Mouse (Mus musculus): Measurements from ENCODE around the gene Tspan11. TPM values are rescaled to one million over a fixed set of nuclear protein-coding genes. Genes with fewer than 3 reads are reported as not detected.
A peak's percentile ranks its signal among the peaks of the same experiment; 100 is the strongest.

The Tspan11 gene
- polyA plus RNA-seq, 1 experiment from 2014 or later, result 0.41 TPM

DNA sequence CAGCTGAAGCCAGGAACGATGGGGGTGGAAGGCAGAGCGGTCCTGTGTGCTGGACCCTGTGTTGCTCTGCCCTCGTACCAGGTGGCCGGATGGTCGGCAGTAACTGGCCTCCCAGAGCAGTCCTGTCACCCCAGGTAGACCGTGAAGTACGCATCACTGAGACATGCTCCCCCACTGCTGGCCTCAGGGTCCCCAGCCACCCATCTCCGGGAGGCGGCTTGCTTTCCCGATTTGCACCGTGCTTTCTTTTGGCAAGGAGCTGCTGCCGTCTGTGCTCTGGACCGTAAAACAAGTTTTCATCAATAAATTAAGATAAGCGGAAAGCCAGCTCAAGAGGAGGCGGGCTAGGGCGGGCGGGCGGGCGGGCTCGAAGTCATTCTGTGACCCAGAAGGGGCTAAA, 91.6 kb downstream of the Tspan11 start:
- Histone ChIP-seq H3K27me3 (ENCODE audit: control insufficient read depth, insufficient read depth, low read depth, low read length) (no peaks in the 10 kb centered on the region), H3K36me3 (ENCODE audit: control insufficient read depth, insufficient read depth) (no peaks in the 10 kb centered on the region), H3K4me1 (ENCODE audit: control insufficient read depth, low read depth, low read length) (no peaks in the 10 kb centered on the region; the same call in 1 of the 2 replicates), H3K9ac (ENCODE audit: low read depth, low read length) (no peak overlapping the region), H3K27ac (ENCODE audit: low read length) (no peak overlapping the region), H3K9me3 (replicated peaks; ENCODE audit: control insufficient read depth, low read length) (no peaks in the 10 kb centered on the region), H3K4me3 (ENCODE audit: low read depth, low read length) (no peak overlapping the region), H3K4me2 (ENCODE audit: low read depth, low read length) (no peak overlapping the region)
- ATAC-seq (ENCODE audit: low read depth), result no peak
- 81% methylated on average over 20 of the region's 20 CpGs for WGBS (ENCODE audit: insufficient replicate concordance)

DNA sequence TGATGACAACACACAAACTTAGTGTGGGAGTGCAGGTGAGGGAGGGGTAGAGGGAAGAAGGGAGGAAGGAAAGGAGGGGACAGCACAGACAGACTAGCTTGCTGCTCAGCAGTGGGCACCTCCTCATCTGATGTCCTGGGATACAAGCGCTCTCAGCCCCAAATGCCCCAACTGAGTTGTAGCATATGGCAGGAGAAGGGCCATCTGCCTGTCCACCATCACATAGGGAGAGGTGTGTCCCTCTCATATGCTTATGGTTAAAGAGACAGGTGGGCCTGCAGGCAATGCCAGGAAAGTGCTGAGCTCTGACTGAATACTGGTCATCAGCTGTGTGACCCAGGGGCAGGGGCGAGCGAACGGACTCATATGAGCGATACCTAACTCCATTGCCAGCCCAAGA, 92.4 kb downstream of the Tspan11 start:
- H3K27ac ChIP-seq (ENCODE audit: low read length), result no peak overlapping the region
- H3K9me3 ChIP-seq (replicated peaks; ENCODE audit: control insufficient read depth, low read length), result no peaks in the 10 kb centered on the region
- H3K27me3 ChIP-seq (ENCODE audit: control insufficient read depth, insufficient read depth, low read depth, low read length), result no peaks in the 10 kb centered on the region
- H3K4me1 ChIP-seq (ENCODE audit: control insufficient read depth, low read depth, low read length), result no peaks in the 10 kb centered on the region; the same call in 1 of the 2 replicates
- H3K4me2 ChIP-seq (ENCODE audit: low read depth, low read length), result no peak overlapping the region
- no peaks in the 10 kb centered on the region for H3K36me3 ChIP-seq (ENCODE audit: control insufficient read depth, insufficient read depth)
- ATAC-seq (ENCODE audit: low read depth), result no peak
- H3K4me3 ChIP-seq (ENCODE audit: low read depth, low read length), result no peak overlapping the region
- no peak overlapping the region for H3K9ac ChIP-seq (ENCODE audit: low read depth, low read length)
- WGBS (ENCODE audit: insufficient replicate concordance), result 76% methylated on average over 5 of the region's 5 CpGs

GRCm38 (mm10) chr6:127980381-127981045, 93.1 kb downstream of the Tspan11 start:
- 66% methylated on average over 11 of the region's 11 CpGs for WGBS (ENCODE audit: insufficient replicate concordance)
- no peaks in the 10 kb centered on the region for H3K9me3 ChIP-seq (replicated peaks; ENCODE audit: control insufficient read depth, low read length)
- ATAC-seq (ENCODE audit: low read depth), result no peak
- no peaks in the 10 kb centered on the region; the same call in 1 of the 2 replicates for H3K4me1 ChIP-seq (ENCODE audit: control insufficient read depth, low read depth, low read length)
- no peak overlapping the region for H3K9ac ChIP-seq (ENCODE audit: low read depth, low read length)
- H3K27me3 ChIP-seq (ENCODE audit: control insufficient read depth, insufficient read depth, low read depth, low read length), result no peaks in the 10 kb centered on the region
- H3K4me2 ChIP-seq (ENCODE audit: low read depth, low read length), result no peak overlapping the region
- H3K4me3 ChIP-seq (ENCODE audit: low read depth, low read length), result no peak overlapping the region
- no peak overlapping the region for H3K27ac ChIP-seq (ENCODE audit: low read length)
- H3K36me3 ChIP-seq (ENCODE audit: control insufficient read depth, insufficient read depth), result no peaks in the 10 kb centered on the region

- Histone ChIP-seq H3K9ac (ENCODE audit: low read depth, low read length) (no peak overlapping the region), H3K27ac (ENCODE audit: low read length) (no peak overlapping the region), H3K4me1 (ENCODE audit: control insufficient read depth, low read depth, low read length) (no peaks in the 10 kb centered on the region; the same call in 1 of the 2 replicates), H3K27me3 (ENCODE audit: control insufficient read depth, insufficient read depth, low read depth, low read length) (no peaks in the 10 kb centered on the region), H3K9me3 (replicated peaks; ENCODE audit: control insufficient read depth, low read length) (no peaks in the 10 kb centered on the region), H3K4me2 (ENCODE audit: low read depth, low read length) (no peak overlapping the region), H3K4me3 (ENCODE audit: low read depth, low read length) (no peak overlapping the region), H3K36me3 (ENCODE audit: control insufficient read depth, insufficient read depth) (no peaks in the 10 kb centered on the region)
- no peak for ATAC-seq (ENCODE audit: low read depth)
- WGBS (ENCODE audit: insufficient replicate concordance), result 55% methylated on average over 8 of the region's 8 CpGs
Observed at GRCm38 (mm10) chr6:127981176-127981575, 93.8 kb downstream of the Tspan11 start.

DNA sequence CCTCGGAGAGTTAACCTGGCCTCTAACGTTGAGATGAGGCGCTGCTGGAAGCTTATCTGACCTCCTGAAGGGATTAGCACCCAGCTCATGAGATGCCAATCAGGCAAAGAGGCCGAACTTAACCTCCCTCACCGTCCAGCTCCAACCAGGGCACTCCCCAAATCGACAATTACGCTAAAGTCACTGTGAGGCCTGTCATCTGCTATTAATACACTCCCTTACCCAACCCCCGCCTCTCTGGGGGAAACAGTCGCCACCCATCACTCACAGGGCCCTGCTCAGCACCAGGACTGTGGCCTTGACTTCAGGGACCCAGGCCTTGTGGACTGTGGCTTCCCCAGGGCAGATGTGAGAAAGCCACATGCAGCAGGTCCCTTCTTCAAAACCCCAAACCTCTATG, 99.0 kb downstream of the Tspan11 start:
- Histone ChIP-seq H3K27ac (ENCODE audit: low read length) (no peak overlapping the region), H3K9ac (ENCODE audit: low read depth, low read length) (no peak overlapping the region), H3K9me3 (replicated peaks; ENCODE audit: control insufficient read depth, low read length) (no peaks in the 10 kb centered on the region), H3K4me3 (ENCODE audit: low read depth, low read length) (no peak overlapping the region), H3K27me3 (ENCODE audit: control insufficient read depth, insufficient read depth, low read depth, low read length) (no peaks in the 10 kb centered on the region), H3K4me2 (ENCODE audit: low read depth, low read length) (no peak overlapping the region), H3K4me1 (ENCODE audit: control insufficient read depth, low read depth, low read length) (no peaks in the 10 kb centered on the region), H3K36me3 (ENCODE audit: control insufficient read depth, insufficient read depth) (no peaks in the 10 kb centered on the region)
- WGBS (ENCODE audit: insufficient replicate concordance), result 36% methylated on average over 9 of the region's 9 CpGs
- ATAC-seq (ENCODE audit: low read depth), result no peak

DNA sequence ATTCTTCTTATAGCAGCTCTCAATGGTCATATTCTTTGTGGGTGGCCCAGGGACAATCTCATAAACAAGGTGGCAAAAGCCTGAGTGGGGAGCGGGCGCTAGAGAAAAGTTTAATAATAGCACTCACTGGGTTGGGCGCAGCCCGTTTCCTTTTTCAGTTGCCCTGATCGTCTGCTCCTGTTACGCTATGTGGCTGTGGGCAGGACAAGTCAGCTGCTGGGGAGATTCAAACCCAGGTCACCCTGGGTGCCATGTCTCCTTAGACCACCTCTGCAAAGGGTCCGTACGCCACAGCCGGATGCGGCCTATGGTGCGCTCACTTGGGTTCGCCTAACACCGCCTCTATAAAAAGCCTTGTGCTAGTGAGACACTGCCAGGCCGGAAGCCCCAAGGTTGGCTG, 100.0 kb downstream of the Tspan11 start:
- ATAC-seq (ENCODE audit: low read depth), result no peak
- H3K4me1 ChIP-seq (ENCODE audit: control insufficient read depth, low read depth, low read length), result no peaks in the 10 kb centered on the region
- no peak overlapping the region for H3K9ac ChIP-seq (ENCODE audit: low read depth, low read length)
- no peaks in the 10 kb centered on the region for H3K36me3 ChIP-seq (ENCODE audit: control insufficient read depth, insufficient read depth)
- no peaks in the 10 kb centered on the region for H3K27me3 ChIP-seq (ENCODE audit: control insufficient read depth, insufficient read depth, low read depth, low read length)
- H3K27ac ChIP-seq (ENCODE audit: low read length), result no peak overlapping the region
- 85% methylated on average over 14 of the region's 14 CpGs for WGBS (ENCODE audit: insufficient replicate concordance)
- no peaks in the 10 kb centered on the region for H3K9me3 ChIP-seq (replicated peaks; ENCODE audit: control insufficient read depth, low read length)
- no peak overlapping the region for H3K4me3 ChIP-seq (ENCODE audit: low read depth, low read length)
- no peak overlapping the region for H3K4me2 ChIP-seq (ENCODE audit: low read depth, low read length)

GRCm38 (mm10) chr6:127988944-127989494, 101.6 kb downstream of the Tspan11 start:
- Histone ChIP-seq H3K9me3 (replicated peaks; ENCODE audit: control insufficient read depth, low read length) (no peaks in the 10 kb centered on the region), H3K36me3 (ENCODE audit: control insufficient read depth, insufficient read depth) (no peaks in the 10 kb centered on the region), H3K4me3 (ENCODE audit: low read depth, low read length) (no peak overlapping the region), H3K4me2 (ENCODE audit: low read depth, low read length) (no peak overlapping the region), H3K27ac (ENCODE audit: low read length) (no peak overlapping the region), H3K9ac (ENCODE audit: low read depth, low read length) (no peak overlapping the region), H3K4me1 (ENCODE audit: control insufficient read depth, low read depth, low read length) (no peaks in the 10 kb centered on the region), H3K27me3 (ENCODE audit: control insufficient read depth, insufficient read depth, low read depth, low read length) (no peaks in the 10 kb centered on the region)
- 74% methylated on average over 12 of the region's 12 CpGs for WGBS (ENCODE audit: insufficient replicate concordance)
- no peak for ATAC-seq (ENCODE audit: low read depth)

GRCm38 (mm10) chr6:127989624-127990212, 102.3 kb downstream of the Tspan11 start:
- Histone ChIP-seq H3K4me3 (ENCODE audit: low read depth, low read length) (no peak overlapping the region), H3K27me3 (ENCODE audit: control insufficient read depth, insufficient read depth, low read depth, low read length) (no peaks in the 10 kb centered on the region), H3K9me3 (replicated peaks; ENCODE audit: control insufficient read depth, low read length) (no peaks in the 10 kb centered on the region), H3K4me2 (ENCODE audit: low read depth, low read length) (no peak overlapping the region), H3K27ac (ENCODE audit: low read length) (no peak overlapping the region), H3K4me1 (ENCODE audit: control insufficient read depth, low read depth, low read length) (no peaks in the 10 kb centered on the region), H3K9ac (ENCODE audit: low read depth, low read length) (no peak overlapping the region), H3K36me3 (ENCODE audit: control insufficient read depth, insufficient read depth) (no peaks in the 10 kb centered on the region)
- 57% methylated on average over 11 of the region's 11 CpGs for WGBS (ENCODE audit: insufficient replicate concordance)
- ATAC-seq (ENCODE audit: low read depth), result no peak

GRCm38 (mm10) chr6:127991509-127992176, 104.3 kb downstream of the Tspan11 start:
- H3K9ac ChIP-seq (ENCODE audit: low read depth, low read length), result no peak overlapping the region

More at GRCm38 (mm10) chr6:127991509-127992176, 104.3 kb downstream of the Tspan11 start:
- H3K27me3 ChIP-seq (ENCODE audit: control insufficient read depth, insufficient read depth, low read depth, low read length), result no peaks in the 10 kb centered on the region
- ATAC-seq (ENCODE audit: low read depth), result peak; percentile 19; the same call in 1 of the 2 replicates
- H3K9me3 ChIP-seq (replicated peaks; ENCODE audit: control insufficient read depth, low read length), result no peaks in the 10 kb centered on the region
- no peak overlapping the region for H3K4me3 ChIP-seq (ENCODE audit: low read depth, low read length)
- no peaks in the 10 kb centered on the region for H3K36me3 ChIP-seq (ENCODE audit: control insufficient read depth, insufficient read depth)
- H3K4me1 ChIP-seq (ENCODE audit: control insufficient read depth, low read depth, low read length), result no peaks in the 10 kb centered on the region
- 40% methylated on average over 11 of the region's 11 CpGs for WGBS (ENCODE audit: insufficient replicate concordance)
- no peak overlapping the region for H3K27ac ChIP-seq (ENCODE audit: low read length)
- H3K4me2 ChIP-seq (ENCODE audit: low read depth, low read length), result no peak overlapping the region
